Mouse (Mus musculus) forebrain, embryonic 12.5 days (tissue): Measurements from ENCODE around the gene Ptbp3. TPM values are rescaled to one million over a fixed set of nuclear protein-coding genes. Genes with fewer than 3 reads are reported as not detected.

Experiments used
- ATAC-seq: fragments of 200-750 bp; cut with Nextera tagmentation; 2 replicates; pipeline ENCODE4 v1.8.0; 2017; ENCODE audit warnings: moderate TSS enrichment; ENCODE audit not compliant: low FRiP score
- H3K27ac ChIP-seq: fragments of 300-500 bp; sonication (generic); 2 replicates; pipeline ENCODE4 v1.5.1; 2016; ENCODE audit warnings: mild to moderate bottlenecking
- H3K27me3 ChIP-seq: fragments of 300-500 bp; sonication (generic); 2 replicates; pipeline ENCODE4 v1.6.1; 2016; ENCODE audit warnings: mild to moderate bottlenecking
- H3K36me3 ChIP-seq: fragments of 300-500 bp; sonication (generic); replicated peaks from 2 replicates; pipeline ENCODE4 v1.6.1; 2016; ENCODE audit warnings: mild to moderate bottlenecking
- H3K4me1 ChIP-seq: fragments of 300-500 bp; sonication (generic); 2 replicates; pipeline ENCODE4 v1.6.1; 2016
- H3K4me2 ChIP-seq: fragments of 300-500 bp; sonication (generic); 2 replicates; pipeline ENCODE4 v1.6.1; 2016; ENCODE audit warnings: mild to moderate bottlenecking, moderate library complexity
- H3K4me3 ChIP-seq: fragments of 300-500 bp; sonication (generic); replicated peaks from 2 replicates; pipeline ENCODE4 v1.5.1; 2016; ENCODE audit warnings: mild to moderate bottlenecking
- H3K9ac ChIP-seq: fragments of 300-500 bp; sonication (generic); 2 replicates; pipeline ENCODE4 v1.6.1; 2016; ENCODE audit warnings: mild to moderate bottlenecking
- H3K9me3 ChIP-seq: fragments of 300-500 bp; sonication (generic); 2 replicates; pipeline ENCODE4 v1.6.1; 2016
- WGBS: fragments of 180-500 bp; shearing (Covaris S2); methylation state at CpG from one replicate; pipeline ENCODE4 v1.1.7; 2016; 5-methylcytosine and 5-hydroxymethylcytosine counted together
- polyA plus RNA-seq: library from polyadenylated mRNA; unstranded; fragments of >200 nt; fragmentation: Nextera tagmentation; extraction: Ambion mirVana; gene quantifications from 2 replicates; pipeline ENCODE4 v1.2.1, GENCODE M21; 2016

The Ptbp3 gene
- polyA plus RNA-seq, 1 experiment from 2014 or later = 29.1 TPM

DNA sequence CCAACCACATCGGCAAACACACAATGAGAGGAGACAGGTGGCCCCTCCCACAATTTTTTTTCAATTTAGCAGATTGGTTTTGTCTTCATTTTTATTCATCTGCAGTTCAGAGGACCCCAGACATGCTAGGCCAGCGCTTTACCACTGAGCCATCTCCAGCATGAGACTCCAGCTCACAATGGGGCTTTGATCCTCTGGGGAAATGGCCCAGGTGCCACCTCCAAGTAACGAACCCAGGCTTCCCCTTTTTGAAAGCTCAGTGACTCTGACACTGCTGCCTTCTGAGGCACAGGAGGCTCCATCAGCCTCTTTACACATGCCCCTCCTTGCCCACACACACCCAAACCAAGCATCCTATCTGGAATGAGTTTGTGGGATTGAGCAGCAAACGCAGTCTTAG lies 105.1 kb downstream of the Ptbp3 start:
- WGBS = 78% methylated on average over 4 of the region's 4 CpGs
- Histone ChIP-seq H3K9me3 (no peaks in the 10 kb centered on the region), H3K9ac (no peak overlapping the region), H3K27ac (no peak overlapping the region), H3K27me3 (peaks cover 18% of the 10 kb centered on the region), H3K4me3 (no peak overlapping the region), H3K36me3 (no peaks in the 10 kb centered on the region), H3K4me2 (no peak overlapping the region), H3K4me1 (no peaks in the 10 kb centered on the region)
- ATAC-seq = no peak

GRCm38 (mm10) chr4:59441265-59441664 lies 107.9 kb downstream of the Ptbp3 start:
- Histone ChIP-seq H3K9me3 (no peaks in the 10 kb centered on the region), H3K4me1 (peaks cover 11% of the 10 kb centered on the region), H3K9ac (no peak overlapping the region), H3K27me3 (peaks cover 45% of the 10 kb centered on the region), H3K36me3 (no peaks in the 10 kb centered on the region), H3K4me3 (no peak overlapping the region), H3K4me2 (no peak overlapping the region), H3K27ac (no peak overlapping the region)
- whole genome bisulfite sequencing = 90% methylated on average over 1 of the region's 1 CpGs
- no peak for ATAC-seq

DNA sequence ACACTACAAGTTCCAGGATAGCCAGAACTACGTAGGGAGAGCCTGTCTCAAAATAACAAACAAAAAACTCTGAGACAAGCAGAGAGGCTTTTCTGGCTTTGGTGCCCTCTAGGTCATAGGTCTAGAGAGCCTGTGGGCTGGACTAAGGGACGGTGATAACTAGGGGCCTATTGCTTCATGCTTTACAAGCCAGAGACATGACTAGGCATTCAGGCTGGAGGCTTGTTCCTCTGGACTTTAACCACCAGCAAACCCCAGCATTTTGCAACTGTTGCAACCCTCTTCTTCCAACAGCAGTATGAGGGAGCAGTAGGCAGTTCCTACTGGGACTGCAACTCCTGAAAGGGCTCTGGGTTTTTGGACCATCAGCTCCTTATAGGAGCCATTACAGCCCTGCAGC lies 109.2 kb downstream of the Ptbp3 start:
- H3K4me1 ChIP-seq = peaks cover 11% of the 10 kb centered on the region
- no peaks in the 10 kb centered on the region for H3K9me3 ChIP-seq
- no peak overlapping the region for H3K4me2 ChIP-seq
- no peak overlapping the region for H3K9ac ChIP-seq
- no peaks in the 10 kb centered on the region for H3K36me3 ChIP-seq
- 55% methylated on average over 2 of the region's 2 CpGs for WGBS
- no peak for ATAC-seq
- peaks cover 49% of the 10 kb centered on the region for H3K27me3 ChIP-seq
- no peak overlapping the region for H3K4me3 ChIP-seq
- no peak overlapping the region for H3K27ac ChIP-seq

- H3K27me3 ChIP-seq = peaks cover 49% of the 10 kb centered on the region
- no peak overlapping the region for H3K9ac ChIP-seq
- 38% methylated on average over 5 of the region's 5 CpGs for WGBS
- no peak overlapping the region for H3K4me3 ChIP-seq
- no peaks in the 10 kb centered on the region for H3K9me3 ChIP-seq
- H3K27ac ChIP-seq = no peak overlapping the region
- H3K4me2 ChIP-seq = peak overlapping the region; percentile 99; the same call in 1 of the 2 replicates
- peaks cover 11% of the 10 kb centered on the region for H3K4me1 ChIP-seq
- ATAC-seq = no peak
- H3K36me3 ChIP-seq = no peaks in the 10 kb centered on the region
These were observed 110.1 kb downstream of the Ptbp3 start for GRCm38 (mm10) chr4:59439041-59439440.

- H3K27me3 ChIP-seq = peaks cover 49% of the 10 kb centered on the region
- ATAC-seq = peak; percentile 89
These were observed 110.9 kb downstream of the Ptbp3 start, which contains the start of gene Susd1 for GRCm38 (mm10) chr4:59437990-59438854. TSS of gene Susd1 (minus strand) at chr4:59438633.

DNA sequence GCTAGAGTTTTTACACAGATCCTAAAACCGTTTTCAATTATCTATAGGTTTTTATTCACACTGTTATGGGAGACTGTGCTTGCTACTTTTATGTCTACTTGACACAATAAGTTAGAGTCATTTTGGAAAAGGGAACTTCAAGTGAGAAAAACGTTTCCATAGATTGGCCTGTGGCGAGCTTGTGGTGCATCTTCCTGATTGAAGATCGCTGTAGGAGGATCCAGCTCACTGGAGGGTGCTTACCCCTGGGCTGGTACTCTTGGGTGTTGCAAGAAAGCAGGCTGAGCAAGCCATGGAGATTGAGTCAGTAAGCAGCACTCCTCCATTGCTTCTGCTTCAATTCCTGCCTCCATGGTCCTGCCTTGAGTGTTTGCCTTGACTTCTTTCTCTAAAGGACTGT lies 113.2 kb downstream of the Ptbp3 start:
- WGBS = 87% methylated on average over 4 of the region's 4 CpGs

More at GRCm38 (mm10) chr4:59437990-59438854, 110.9 kb downstream of the Ptbp3 start, which contains the start of gene Susd1:
- under 1% methylated on average over 58 of the region's 75 CpGs for WGBS
- Histone ChIP-seq H3K9ac (peak within 1 kb of the TSS; percentile 75), H3K4me1 (peaks cover 11% of the 10 kb centered on the region), H3K27ac (no peak within 1 kb of the TSS), H3K4me2 (peak within 1 kb of the TSS; percentile 99), H3K36me3 (no peaks in the 10 kb centered on the region), H3K9me3 (no peaks in the 10 kb centered on the region), H3K4me3 (peak within 1 kb of the TSS; percentile 64)

DNA sequence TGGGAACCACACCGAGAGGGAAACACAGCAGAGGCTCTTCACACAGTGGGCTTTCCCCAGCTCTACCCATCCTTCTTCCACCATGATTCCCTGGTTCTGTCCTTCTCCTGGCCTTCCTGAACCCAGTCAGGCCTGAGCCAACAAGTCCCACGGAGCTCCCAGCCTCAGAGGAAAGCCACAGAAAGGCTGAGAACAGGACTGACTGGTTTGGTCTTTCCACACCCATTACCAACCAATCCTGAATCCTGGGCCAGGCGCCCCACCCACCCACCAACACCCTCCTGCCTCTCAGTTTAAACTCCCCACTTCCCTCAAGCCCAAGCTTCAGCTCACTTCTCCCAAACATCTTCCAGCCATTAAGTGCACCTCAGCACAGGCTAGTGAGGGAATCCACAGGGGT lies 115.1 kb downstream of the Ptbp3 start:
- Histone ChIP-seq H3K4me3 (no peak overlapping the region), H3K27ac (no peak overlapping the region), H3K9me3 (no peaks in the 10 kb centered on the region), H3K9ac (no peak overlapping the region), H3K27me3 (peaks cover 31% of the 10 kb centered on the region), H3K36me3 (no peaks in the 10 kb centered on the region), H3K4me1 (peaks cover 11% of the 10 kb centered on the region), H3K4me2 (no peak overlapping the region)
- 74% methylated on average over 3 of the region's 3 CpGs for WGBS
- ATAC-seq = no peak

More for the DNA sequence above, 113.2 kb downstream of the Ptbp3 start:
- Histone ChIP-seq H3K27ac (no peak overlapping the region), H3K4me3 (no peak overlapping the region), H3K4me1 (peaks cover 11% of the 10 kb centered on the region), H3K36me3 (no peaks in the 10 kb centered on the region), H3K9me3 (no peaks in the 10 kb centered on the region), H3K27me3 (peaks cover 49% of the 10 kb centered on the region), H3K4me2 (no peak overlapping the region), H3K9ac (no peak overlapping the region)
- ATAC-seq = no peak

DNA sequence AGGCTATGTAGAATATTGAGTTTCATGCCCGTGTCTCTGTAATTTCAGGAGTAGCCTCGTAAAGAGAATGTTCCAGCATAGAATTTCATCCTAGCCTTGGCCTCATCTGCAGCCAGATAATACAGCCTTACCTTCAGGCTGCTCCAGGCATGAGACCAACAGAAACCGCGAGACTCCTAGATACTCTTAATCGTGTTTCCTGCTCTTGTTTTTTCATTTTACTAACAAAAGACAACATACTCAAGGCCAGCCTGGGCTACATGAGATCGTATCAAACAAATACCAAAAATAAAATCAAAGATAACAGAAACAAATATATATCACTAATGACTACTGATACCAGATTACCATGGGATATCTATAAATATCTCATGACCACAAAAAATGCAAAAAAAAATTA lies 120.0 kb downstream of the Ptbp3 start:
- Histone ChIP-seq H3K9ac (no peak overlapping the region), H3K9me3 (no peaks in the 10 kb centered on the region), H3K27me3 (no peaks in the 10 kb centered on the region), H3K4me2 (no peak overlapping the region), H3K4me3 (no peak overlapping the region), H3K4me1 (no peaks in the 10 kb centered on the region), H3K27ac (no peak overlapping the region), H3K36me3 (no peaks in the 10 kb centered on the region)
- ATAC-seq = no peak
- WGBS = 87% methylated on average over 6 of the region's 6 CpGs

- Histone ChIP-seq H3K4me1 (peaks cover 10% of the 10 kb centered on the region), H3K27ac (no peak overlapping the region), H3K36me3 (no peaks in the 10 kb centered on the region), H3K9me3 (no peaks in the 10 kb centered on the region), H3K9ac (no peak overlapping the region), H3K27me3 (no peaks in the 10 kb centered on the region), H3K4me3 (no peak overlapping the region), H3K4me2 (no peak overlapping the region)
- no peak for ATAC-seq
- 73% methylated on average over 5 of the region's 5 CpGs for WGBS
These were observed 122.7 kb downstream of the Ptbp3 start for GRCm38 (mm10) chr4:59426429-59426828.

GRCm38 (mm10) chr4:59422808-59423207 lies 126.4 kb downstream of the Ptbp3 start:
- Histone ChIP-seq H3K9ac (no peak overlapping the region), H3K36me3 (no peaks in the 10 kb centered on the region), H3K9me3 (no peaks in the 10 kb centered on the region), H3K27ac (no peak overlapping the region), H3K4me1 (peaks cover 12% of the 10 kb centered on the region), H3K4me2 (no peak overlapping the region), H3K27me3 (no peaks in the 10 kb centered on the region), H3K4me3 (no peak overlapping the region)
- ATAC-seq = no peak

DNA sequence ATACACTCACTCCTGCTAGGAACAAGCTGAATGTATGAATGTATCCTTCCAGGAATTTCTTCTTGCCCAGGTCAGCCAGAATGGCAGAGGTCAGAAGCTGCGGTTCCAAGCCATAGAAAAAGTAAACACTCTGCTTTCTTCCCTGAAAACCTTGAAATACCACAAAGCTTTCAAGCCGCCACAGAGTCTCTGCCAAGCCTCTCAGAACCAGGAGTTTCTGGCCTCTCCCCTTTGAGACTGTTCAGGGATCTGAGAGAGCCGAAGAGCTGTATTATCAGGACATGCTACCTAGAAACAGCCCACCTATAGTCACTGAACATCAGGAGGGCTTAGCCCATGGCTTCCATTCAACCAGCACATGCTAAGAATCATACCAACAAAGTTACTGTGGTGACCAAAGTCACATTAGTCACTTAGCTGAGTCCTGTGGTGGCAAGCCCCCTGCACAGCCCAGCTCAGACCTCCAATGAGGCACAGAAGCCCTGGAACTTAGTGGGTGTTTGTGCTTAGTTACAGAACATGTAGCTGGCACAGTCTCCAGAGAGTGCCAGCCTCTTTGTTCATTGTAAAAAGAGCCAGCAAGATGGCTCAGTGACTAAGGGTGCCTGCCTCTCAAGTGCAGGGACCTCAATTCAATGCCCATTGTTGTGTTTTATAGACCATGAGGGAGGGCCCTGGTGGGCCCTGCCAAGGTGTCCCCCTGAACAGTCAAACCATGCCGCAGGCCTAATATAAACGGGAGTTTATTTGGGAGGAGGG lies 127.0 kb downstream of the Ptbp3 start:
- H3K36me3 ChIP-seq = no peaks in the 10 kb centered on the region
- H3K27me3 ChIP-seq = no peaks in the 10 kb centered on the region
- no peak overlapping the region for H3K4me3 ChIP-seq
- ATAC-seq = no peak
- no peak overlapping the region for H3K4me2 ChIP-seq
- H3K9ac ChIP-seq = no peak overlapping the region
- H3K4me1 ChIP-seq = peaks cover 12% of the 10 kb centered on the region
- H3K27ac ChIP-seq = no peak overlapping the region
- 49% methylated on average over 5 of the region's 5 CpGs for WGBS
- no peaks in the 10 kb centered on the region for H3K9me3 ChIP-seq
